Mouse (Mus musculus): ENCODE results near the gene Hivep1.

DNA sequence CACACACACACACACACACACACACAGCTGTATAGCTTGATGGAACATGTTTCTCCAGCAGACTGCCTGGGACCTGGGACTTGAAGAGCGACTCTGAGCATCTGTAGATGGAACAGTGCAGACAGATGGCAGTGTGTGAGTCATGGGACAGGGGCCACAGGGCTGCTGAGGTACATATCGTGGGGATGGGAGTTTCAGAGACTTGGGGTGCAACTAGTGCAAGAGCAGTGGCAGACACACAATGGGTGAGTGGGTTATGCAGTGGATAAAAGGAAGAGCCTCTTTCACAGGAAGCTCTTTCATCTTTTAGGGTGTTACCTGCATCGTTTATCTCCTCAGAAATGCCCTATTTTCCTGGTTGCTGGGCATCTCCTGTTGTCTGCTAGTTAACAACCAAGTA, 25.8 kb downstream of the Hivep1 start:
- no peak for TF ChIP-seq CTCF (IDR thresholded peaks at IDR 0.05; ENCODE audit: low read depth)
- TF ChIP-seq EP300 (IDR thresholded peaks at IDR 0.05; ENCODE audit: low read depth) = no peak
